Mouse (Mus musculus) left cerebral cortex, postnatal 36 days (tissue): ENCODE data around the gene Smad3. TPM values are rescaled to one million over a fixed set of nuclear protein-coding genes. Genes with fewer than 3 reads are reported as not detected.

ENCODE experiments used
- DNase-seq, 2 experiments: peaks; one replicate each; pipeline ENCODE4 v3.0.0; 2021 to 2022; ENCODE audit warnings: low spot score in 2 of 2, mixed read lengths in 1 of 2
- intact Hi-C: fragments of 180-260 bp; cut with DNase I; formaldehyde crosslinking; loops from one replicate; pipeline ENCODE4 v1.15.1; 2025
- total RNA-seq, 2 experiments: library from RNA; stranded (reverse); gene quantifications; 2 replicates each; pipeline ENCODE4 v1.2.3; 2021

The Smad3 gene
- total RNA-seq, 2 experiments from 2014 or later, result 45.2 to 71.2 TPM

- intact Hi-C loops, result no loop called here
- DNase-seq, result no peak
These were observed 103.2 kb downstream of the Smad3 start for GRCm38 (mm10) chr9:63654575-63654974.

- DNase-seq, result no peak
- intact Hi-C loops, result no loop called here
These were observed 104.1 kb downstream of the Smad3 start for GRCm38 (mm10) chr9:63653666-63654065.

GRCm38 (mm10) chr9:63651594-63651993 lies 106.2 kb downstream of the Smad3 start:
- no peak for DNase-seq
- intact Hi-C loops, result no loop called here

GRCm38 (mm10) chr9:63650905-63651304 lies 106.9 kb downstream of the Smad3 start:
- peak in 1 of 2 experiments; percentile 55 for DNase-seq
- intact Hi-C loops, result no loop called here

GRCm38 (mm10) chr9:63649841-63650545 lies 107.8 kb downstream of the Smad3 start:
- intact Hi-C loops, result no loop called here
- DNase-seq, result no peak

- intact Hi-C loops, result no loop called here
- peak in 1 of 2 experiments; percentile 68 for DNase-seq
These were observed 109.3 kb downstream of the Smad3 start for GRCm38 (mm10) chr9:63648520-63648918.

- intact Hi-C loops, result no loop called here
These were observed 109.9 kb downstream of the Smad3 start for GRCm38 (mm10) chr9:63647581-63648519.

GRCm38 (mm10) chr9:63645084-63645483 lies 112.7 kb downstream of the Smad3 start:
- intact Hi-C loops, result no loop called here
- no peak for DNase-seq

More at GRCm38 (mm10) chr9:63647581-63648519, 109.9 kb downstream of the Smad3 start:
- no peak for DNase-seq

- no peak for DNase-seq
- intact Hi-C loops, result no loop called here
These were observed 113.8 kb downstream of the Smad3 start for GRCm38 (mm10) chr9:63644011-63644410.

GRCm38 (mm10) chr9:63641983-63642646 lies 115.7 kb downstream of the Smad3 start:
- intact Hi-C loops, result no loop called here
- DNase-seq, result no peak

GRCm38 (mm10) chr9:63636113-63636512 lies 121.7 kb downstream of the Smad3 start:
- DNase-seq, result peak in 1 of 2 experiments; percentile 49

GRCm38 (mm10) chr9:63633334-63633733 lies 124.5 kb downstream of the Smad3 start:
- intact Hi-C loops, result loop anchor here (5.0 kb wide), 1 partner anchor 209 kb away; no protein-coding TSS in a partner anchor

More at GRCm38 (mm10) chr9:63636113-63636512, 121.7 kb downstream of the Smad3 start:
- intact Hi-C loops, result no loop called here

GRCm38 (mm10) chr9:63632924-63633323 lies 124.9 kb downstream of the Smad3 start:
- intact Hi-C loops, result loop anchor here (5.0 kb wide), 1 partner anchor 209 kb away; no protein-coding TSS in a partner anchor
- peak; percentile 74 to 77 for DNase-seq

More at GRCm38 (mm10) chr9:63633334-63633733, 124.5 kb downstream of the Smad3 start:
- no peak for DNase-seq

GRCm38 (mm10) chr9:63632045-63632444 lies 125.7 kb downstream of the Smad3 start:
- DNase-seq, result no peak
- intact Hi-C loops, result loop anchor here (5.0 kb wide), 1 partner anchor 210 kb away; no protein-coding TSS in a partner anchor

- intact Hi-C loops, result no loop called here
- no peak for DNase-seq
These were observed 132.6 kb downstream of the Smad3 start for GRCm38 (mm10) chr9:63625090-63625756.

GRCm38 (mm10) chr9:63623895-63624569 lies 133.8 kb downstream of the Smad3 start:
- intact Hi-C loops, result no loop called here
- no peak for DNase-seq

GRCm38 (mm10) chr9:63617967-63618366 lies 139.8 kb downstream of the Smad3 start:
- intact Hi-C loops, result no loop called here

More at GRCm38 (mm10) chr9:63617967-63618366, 139.8 kb downstream of the Smad3 start:
- DNase-seq, result no peak
